Mouse (Mus musculus): ENCODE results near the gene Olfr609.
"Not testable (repeated sequence)": the region's sequence is repeated elsewhere in the genome, so short reads cannot be mapped to it uniquely, and the experiment has no call there.

Gene Olfr609

DNA sequence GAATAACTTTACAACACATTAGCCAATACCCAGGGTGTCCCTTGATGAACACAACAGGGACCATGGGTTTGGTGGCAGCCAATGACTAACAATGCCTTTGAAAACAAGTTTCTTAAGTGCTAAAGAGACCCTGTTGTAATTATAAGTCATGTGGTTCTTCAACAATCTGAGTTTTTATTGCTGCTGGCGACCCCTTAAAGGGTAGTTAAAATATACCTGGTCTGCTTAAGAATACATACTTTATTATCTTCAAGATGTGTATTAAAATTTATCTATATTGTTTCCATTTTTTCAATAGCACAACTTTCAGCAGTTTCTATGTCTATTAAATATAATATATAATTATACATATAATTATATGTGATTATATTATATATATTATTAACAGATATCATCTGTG lies at the start of gene Olfr609:
Gene Olfr609, minus strand, starts transcription at position 101 of the 400 bp plus-strand sequence.
- no peak for DNase-seq (ENCODE audit: low spot score)

DNA sequence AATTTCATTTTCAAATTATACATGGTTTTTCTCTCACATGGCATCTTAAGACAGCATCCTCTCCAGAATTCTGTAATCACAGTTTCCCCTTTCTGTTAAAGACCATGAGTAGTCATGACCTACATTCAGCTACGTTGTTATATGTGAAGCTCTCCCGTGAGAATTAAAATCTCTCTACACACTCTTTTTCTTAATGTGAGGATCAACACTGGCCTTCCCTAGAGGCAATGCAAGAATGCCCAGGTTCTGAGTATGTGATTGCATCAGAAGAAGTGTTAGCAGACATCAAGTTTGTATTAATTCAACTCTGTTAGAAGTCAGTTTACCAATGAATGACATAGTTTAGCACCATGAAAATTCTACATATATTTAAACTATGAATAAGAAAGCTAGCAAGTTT lies 44.8 kb upstream of the Olfr609 start, which contains the start of gene Olfr612:
Gene Olfr612, minus strand, starts transcription at position 101 of the 400 bp plus-strand sequence.
- DNase-seq (ENCODE audit: low spot score): not testable (repeated sequence)

DNA sequence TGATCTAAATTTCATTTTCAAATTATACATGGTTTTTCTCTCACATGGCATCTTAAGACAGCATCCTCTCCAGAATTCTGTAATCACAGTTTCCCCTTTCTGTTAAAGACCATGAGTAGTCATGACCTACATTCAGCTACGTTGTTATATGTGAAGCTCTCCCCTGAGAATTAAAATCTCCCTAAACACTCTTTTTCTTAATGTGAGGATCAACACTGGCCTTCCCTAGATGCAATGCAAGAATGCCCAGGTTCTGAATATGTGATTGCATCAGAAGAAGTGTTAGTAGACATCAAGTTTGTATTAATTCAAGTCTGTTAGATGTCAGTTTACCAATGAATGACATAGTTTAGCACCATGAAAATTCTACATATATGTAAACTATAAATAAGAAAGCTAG lies 22.9 kb upstream of the Olfr609 start, which contains the start of gene Olfr611:
Gene Olfr611, minus strand, starts transcription at position 101 of the 400 bp plus-strand sequence.
- not testable (repeated sequence) for DNase-seq (ENCODE audit: low spot score)

DNA sequence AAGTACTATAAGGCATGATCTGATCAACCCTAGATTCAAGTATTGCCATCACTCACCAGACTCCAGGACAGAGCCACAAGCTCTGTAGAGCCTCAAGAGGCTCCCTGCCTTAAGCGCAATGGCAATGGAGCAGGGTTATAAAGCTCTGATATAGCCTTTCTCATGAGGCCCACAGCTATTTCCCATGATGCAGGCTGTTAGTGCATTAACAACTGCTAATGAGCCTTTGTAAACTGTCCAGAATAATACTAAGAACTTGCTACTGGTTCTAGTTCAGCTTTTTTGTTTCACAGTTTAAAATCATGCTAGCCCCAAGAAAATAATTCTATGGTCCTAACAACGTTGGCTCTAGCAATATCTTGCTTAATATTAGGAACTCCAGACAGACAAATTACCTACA lies 14.2 kb upstream of the Olfr609 start, which contains the start of gene Olfr610:
Gene Olfr610, minus strand, starts transcription at position 101 of the 400 bp plus-strand sequence.
- DNase-seq (ENCODE audit: low spot score): no peak

DNA sequence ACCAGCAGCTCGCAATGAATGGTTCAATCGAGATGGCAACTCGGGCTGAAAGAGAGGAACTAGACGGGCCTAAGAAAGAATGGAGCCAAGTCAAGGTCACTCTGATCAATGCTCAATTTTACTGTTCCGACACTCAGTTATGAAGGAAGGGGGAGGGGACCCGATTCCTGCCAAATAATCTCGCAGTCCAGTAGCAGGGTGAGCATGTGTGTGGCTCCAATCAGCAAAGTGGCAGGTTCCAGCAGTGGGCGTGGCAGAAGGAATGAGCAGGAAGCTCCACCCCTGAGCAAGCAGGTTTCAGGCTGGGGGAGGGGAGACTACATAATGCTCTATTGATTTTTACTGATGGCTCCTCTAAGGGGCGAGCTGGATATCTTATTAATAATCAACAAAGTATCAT lies 20.8 kb downstream of the Olfr609 start:
- not testable (repeated sequence) for DNase-seq (ENCODE audit: low spot score)

DNA sequence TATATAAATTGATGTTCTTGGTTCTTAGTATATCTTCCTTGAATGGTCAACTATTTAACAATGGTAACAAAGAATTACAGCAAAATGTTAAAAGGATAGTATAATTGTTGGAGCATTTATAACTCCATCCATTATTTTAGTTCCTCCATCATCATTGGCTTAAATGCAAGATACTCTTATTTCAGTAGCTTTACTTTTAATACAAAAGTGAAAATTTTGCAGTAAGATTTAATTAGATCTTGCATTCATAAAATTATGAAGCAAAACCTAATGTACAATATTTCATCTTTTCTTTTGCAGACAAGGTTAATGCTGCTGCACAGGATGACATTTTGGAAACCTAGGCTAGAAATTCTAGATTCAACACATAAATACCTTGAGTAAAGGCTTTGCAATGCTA lies 28.3 kb downstream of the Olfr609 start, which contains the start of gene Olfr608:
Gene Olfr608, plus strand, starts transcription at position 301 of the 400 bp plus-strand sequence.
- DNase-seq (ENCODE audit: low spot score): no peak

DNA sequence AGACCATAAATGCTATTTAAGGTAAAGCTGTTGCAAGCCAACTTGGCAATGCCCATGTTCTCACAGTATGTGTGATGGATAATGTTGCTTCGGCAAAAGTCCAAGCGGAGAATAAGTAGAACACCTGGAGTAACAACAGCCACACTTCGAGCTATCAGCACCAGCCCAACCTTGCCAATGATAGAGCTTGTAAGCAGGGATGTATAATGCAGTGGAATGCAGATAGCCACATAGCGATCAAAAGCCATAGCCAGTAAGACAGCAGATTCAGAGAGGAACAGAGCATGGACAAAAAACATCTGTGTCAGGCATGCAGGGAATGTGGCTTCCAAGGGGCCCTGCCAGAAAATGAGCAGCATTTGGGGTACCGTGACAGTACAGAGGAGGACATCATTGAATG lies 37.3 kb downstream of the Olfr609 start:
- DNase-seq (ENCODE audit: low spot score): no peak

DNA sequence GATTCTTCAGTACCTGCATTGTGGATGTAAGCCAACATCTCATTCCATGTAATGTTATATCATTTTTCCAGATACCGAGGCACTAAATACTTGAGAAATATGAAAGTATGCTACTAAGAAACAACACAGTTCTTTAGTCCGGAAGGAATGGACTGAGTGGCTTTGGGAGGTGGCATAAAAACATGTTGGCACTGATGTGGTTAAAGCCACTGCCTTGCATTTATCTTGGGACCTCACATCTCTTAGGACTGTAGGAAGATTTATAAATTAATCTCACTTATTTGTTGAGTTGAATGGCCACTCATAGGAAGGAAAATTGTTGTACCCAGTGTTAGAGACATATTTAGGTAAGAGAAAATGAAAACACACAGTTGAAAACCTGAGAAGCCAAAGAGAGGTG lies 49.1 kb downstream of the Olfr609 start, which contains the start of gene Olfr606:
Gene Olfr606, plus strand, starts transcription at position 301 of the 400 bp plus-strand sequence.
- no peak for DNase-seq (ENCODE audit: low spot score)

DNA sequence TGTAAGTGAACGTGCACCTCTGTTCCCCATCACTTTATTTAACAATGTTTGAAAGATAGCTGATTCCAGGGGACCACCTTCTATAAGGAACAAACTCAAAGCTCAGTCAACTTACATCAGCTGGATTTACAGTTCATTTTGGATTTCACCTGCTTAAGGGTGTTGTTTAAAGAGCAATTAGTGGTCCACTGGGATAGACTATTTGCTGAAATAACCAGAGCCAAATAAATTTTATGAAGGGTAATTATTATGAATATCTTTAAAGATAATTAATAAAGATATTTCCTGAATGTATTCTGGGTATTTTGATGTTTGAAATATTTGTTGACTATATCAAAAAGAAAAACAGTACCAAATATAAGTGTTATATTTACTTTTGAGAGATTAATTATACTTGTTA lies 52.5 kb downstream of the Olfr609 start, which contains the start of gene Olfr605:
Gene Olfr605, minus strand, starts transcription at position 101 of the 400 bp plus-strand sequence.
- DNase-seq (ENCODE audit: low spot score): no peak

Data from ovary, postnatal 14 days (tissue).